Mouse (Mus musculus): ENCODE measurements around the gene Iqsec2. TPM values are rescaled to one million over a fixed set of nuclear protein-coding genes. Genes with fewer than 3 reads are reported as not detected.

Gene Iqsec2
- total and polyA plus RNA-seq, 3 experiments, result 61.3 to 111 (median 75.9) TPM

- intact Hi-C loops (cut with DNase I), result loop anchor here (10.0 kb wide), 1 partner anchor 63 kb away; no protein-coding TSS in a partner anchor
- 56% methylated on average over 9 of the region's 9 CpGs for WGBS
- Histone ChIP-seq H3K36me3 (ENCODE audit: control insufficient read depth, insufficient read depth, low read length) (no peaks in the 10 kb centered on the region), H3K79me2 (replicated peaks; ENCODE audit: control insufficient read depth, insufficient read depth, low read length) (no peaks in the 10 kb centered on the region), H3K4me3 (no peak overlapping the region), H3K27me3 (ENCODE audit: control insufficient read depth, insufficient read depth, low read length) (no peaks in the 10 kb centered on the region), H3K9ac (ENCODE audit: low read depth, low read length) (no peak overlapping the region), H3K27ac (no peak overlapping the region), H3K4me1 (ENCODE audit: control insufficient read depth, insufficient read depth, low read length) (no peaks in the 10 kb centered on the region)
- DNase-seq, result no peak
- TF ChIP-seq POLR2A (IDR thresholded peaks at IDR 0.05; ENCODE audit: insufficient read depth, low read depth, low read length) (no peak), CTCF (IDR thresholded peaks at IDR 0.05) (no peak), EP300 (IDR thresholded peaks at IDR 0.05; ENCODE audit: insufficient read depth, low read depth, low read length) (no peak)
Observed at GRCm38 (mm10) chrX:152222226-152222625, 78.2 kb downstream of the Iqsec2 start.

GRCm38 (mm10) chrX:152223313-152223712, 79.2 kb downstream of the Iqsec2 start:
- WGBS, result 86% methylated on average over 6 of the region's 6 CpGs
- TF ChIP-seq EP300 (IDR thresholded peaks at IDR 0.05; ENCODE audit: insufficient read depth, low read depth, low read length) (no peak), CTCF (IDR thresholded peaks at IDR 0.05) (no peak), POLR2A (IDR thresholded peaks at IDR 0.05; ENCODE audit: insufficient read depth, low read depth, low read length) (no peak)
- intact Hi-C loops (cut with DNase I), result loop anchor here (10.0 kb wide), 1 partner anchor 61 kb away; no protein-coding TSS in a partner anchor
- DNase-seq, result no peak
- Histone ChIP-seq H3K9ac (ENCODE audit: low read depth, low read length) (no peak overlapping the region), H3K4me1 (ENCODE audit: control insufficient read depth, insufficient read depth, low read length) (no peaks in the 10 kb centered on the region), H3K79me2 (replicated peaks; ENCODE audit: control insufficient read depth, insufficient read depth, low read length) (no peaks in the 10 kb centered on the region), H3K36me3 (ENCODE audit: control insufficient read depth, insufficient read depth, low read length) (no peaks in the 10 kb centered on the region), H3K27ac (no peak overlapping the region), H3K4me3 (no peak overlapping the region), H3K27me3 (ENCODE audit: control insufficient read depth, insufficient read depth, low read length) (no peaks in the 10 kb centered on the region)

GRCm38 (mm10) chrX:152224280-152224679, 80.2 kb downstream of the Iqsec2 start:
- Histone ChIP-seq H3K27me3 (ENCODE audit: control insufficient read depth, insufficient read depth, low read length) (no peaks in the 10 kb centered on the region), H3K9ac (ENCODE audit: low read depth, low read length) (no peak overlapping the region), H3K79me2 (replicated peaks; ENCODE audit: control insufficient read depth, insufficient read depth, low read length) (no peaks in the 10 kb centered on the region), H3K4me1 (ENCODE audit: control insufficient read depth, insufficient read depth, low read length) (no peaks in the 10 kb centered on the region), H3K36me3 (ENCODE audit: control insufficient read depth, insufficient read depth, low read length) (no peaks in the 10 kb centered on the region), H3K4me3 (no peak overlapping the region), H3K27ac (no peak overlapping the region)
- TF ChIP-seq CTCF (IDR thresholded peaks at IDR 0.05) (no peak), EP300 (IDR thresholded peaks at IDR 0.05; ENCODE audit: insufficient read depth, low read depth, low read length) (no peak), POLR2A (IDR thresholded peaks at IDR 0.05; ENCODE audit: insufficient read depth, low read depth, low read length) (no peak)
- no peak for DNase-seq
- WGBS, result 70% methylated on average over 5 of the region's 5 CpGs
- intact Hi-C loops (cut with DNase I), result loop anchor here (10.0 kb wide), 1 partner anchor 61 kb away; no protein-coding TSS in a partner anchor

DNA sequence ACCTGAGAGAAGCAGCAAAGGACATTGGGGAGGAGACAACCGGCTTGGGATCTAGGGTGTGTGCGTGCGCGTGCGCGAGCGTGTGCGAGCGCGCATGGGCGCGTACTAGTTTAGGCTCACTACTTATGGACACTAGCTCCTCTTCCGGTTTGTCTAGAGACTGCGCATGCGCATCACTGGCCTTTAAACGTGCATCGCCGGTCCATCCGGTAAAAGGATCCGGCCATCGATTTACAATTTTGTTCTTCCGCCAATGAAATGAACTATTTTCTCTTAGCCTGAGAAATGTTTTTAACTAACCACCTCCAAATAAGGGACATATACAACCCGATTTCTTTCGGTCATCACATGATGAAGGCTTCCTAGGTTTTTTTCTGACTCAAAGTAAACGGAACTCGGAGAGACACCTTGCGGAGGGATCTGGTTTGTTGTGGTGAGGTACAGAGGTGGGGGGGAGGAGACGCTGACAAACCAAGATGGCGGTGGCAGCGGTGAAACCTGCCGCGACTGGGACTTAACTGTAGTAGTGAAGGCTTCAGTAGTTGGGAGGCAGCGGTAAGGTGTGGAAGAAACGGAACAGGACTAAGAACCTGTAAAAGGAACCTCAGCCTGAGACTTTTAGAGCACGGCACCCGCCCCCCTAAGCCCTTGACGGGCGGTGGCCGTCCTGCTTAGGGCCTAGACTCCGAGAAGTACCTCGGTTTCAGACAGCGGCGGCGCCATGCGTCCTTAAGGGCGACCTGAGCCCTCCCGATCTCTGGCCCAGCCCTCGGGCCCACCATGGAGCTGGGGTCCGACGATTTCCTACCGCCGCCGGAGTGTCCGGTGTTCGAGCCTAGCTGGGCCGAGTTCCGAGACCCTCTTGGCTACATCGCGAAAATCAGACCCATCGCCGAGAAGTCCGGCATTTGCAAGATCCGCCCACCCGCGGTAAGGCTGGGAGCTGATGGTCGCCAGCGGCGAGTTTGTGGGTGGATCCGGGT, 89.0 kb downstream of the Iqsec2 start, which contains the start of gene Kdm5c:
Gene Kdm5c (plus strand): TSS at position 240 of the 983 bp plus-strand sequence.
- peak within 1 kb of the TSS; percentile 92 for H3K27ac ChIP-seq
- H3K9ac ChIP-seq (ENCODE audit: low read depth, low read length), result peak within 1 kb of the TSS; percentile 94
- H3K4me1 ChIP-seq (ENCODE audit: control insufficient read depth, insufficient read depth, low read length), result no peaks in the 10 kb centered on the region
- H3K27me3 ChIP-seq (ENCODE audit: control insufficient read depth, insufficient read depth, low read length), result no peaks in the 10 kb centered on the region
- DNase-seq, result peak; percentile 94 to 95
- H3K79me2 ChIP-seq (replicated peaks; ENCODE audit: control insufficient read depth, insufficient read depth, low read length), result peaks cover 8% of the 10 kb centered on the region
- TF ChIP-seq POLR2A (IDR thresholded peaks at IDR 0.05; ENCODE audit: insufficient read depth, low read depth, low read length) (peak; percentile 77), CTCF (IDR thresholded peaks at IDR 0.05) (no peak), EP300 (IDR thresholded peaks at IDR 0.05; ENCODE audit: insufficient read depth, low read depth, low read length) (0 out of 2 replicates have a peak, but pooled peaks have one; percentile 19)
- peak within 1 kb of the TSS; percentile 89 for H3K4me3 ChIP-seq
- under 1% methylated on average over 69 of the region's 69 CpGs for WGBS
- peaks cover 9% of the 10 kb centered on the region for H3K36me3 ChIP-seq (ENCODE audit: control insufficient read depth, insufficient read depth, low read length)
- intact Hi-C loops (cut with DNase I), result loop anchor here (5.0 to 10.0 kb wide), 2 partner anchors 109 to 218 kb away; partner anchors contain the start of genes Ribc1, Smc1a and Tspyl2

DNA sequence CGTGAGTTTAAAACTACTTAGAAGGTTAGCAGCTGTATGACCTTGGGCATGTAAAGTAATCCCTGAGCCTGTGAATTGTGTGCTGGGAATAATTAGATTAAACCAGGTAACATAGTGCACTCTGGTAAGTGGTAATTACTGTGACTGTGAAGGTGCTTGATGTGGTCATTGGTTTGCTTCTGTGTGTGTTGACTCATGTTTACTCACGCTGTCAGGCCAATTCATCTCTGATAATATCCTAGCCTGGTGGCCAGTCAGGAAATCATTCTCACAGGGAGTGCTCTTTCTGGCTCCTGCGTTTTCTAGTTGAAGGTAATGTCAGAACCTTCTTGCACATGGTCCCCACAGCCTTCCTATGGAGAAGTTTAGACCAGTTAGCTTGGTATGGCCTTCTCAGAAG, 90.1 kb downstream of the Iqsec2 start:
- H3K27ac ChIP-seq, result peak overlapping the region; percentile 92
- H3K36me3 ChIP-seq (ENCODE audit: control insufficient read depth, insufficient read depth, low read length), result peaks cover 9% of the 10 kb centered on the region
- no peaks in the 10 kb centered on the region for H3K4me1 ChIP-seq (ENCODE audit: control insufficient read depth, insufficient read depth, low read length)
- H3K79me2 ChIP-seq (replicated peaks; ENCODE audit: control insufficient read depth, insufficient read depth, low read length), result peaks cover 8% of the 10 kb centered on the region
- no peak for TF ChIP-seq POLR2A (IDR thresholded peaks at IDR 0.05; ENCODE audit: insufficient read depth, low read depth, low read length)
- no peak for TF ChIP-seq CTCF (IDR thresholded peaks at IDR 0.05)
- no peak for TF ChIP-seq EP300 (IDR thresholded peaks at IDR 0.05; ENCODE audit: insufficient read depth, low read depth, low read length)
- H3K27me3 ChIP-seq (ENCODE audit: control insufficient read depth, insufficient read depth, low read length), result no peaks in the 10 kb centered on the region
- no peak for DNase-seq
- intact Hi-C loops (cut with DNase I), result loop anchor here (5.0 to 10.0 kb wide), 2 partner anchors 108 to 219 kb away; partner anchors contain the start of genes Ribc1, Smc1a and Tspyl2
- peak overlapping the region; percentile 94; the same call in 1 of the 2 replicates for H3K9ac ChIP-seq (ENCODE audit: low read depth, low read length)
- WGBS, result 7% methylated on average over 3 of the region's 3 CpGs
- H3K4me3 ChIP-seq, result peak overlapping the region; percentile 89

All from heart, adult 2 months (tissue).